Mouse (Mus musculus) olfactory bulb, adult 2 months (tissue): ENCODE data around the gene Hnf4a.

Experiments used
- CTCF ChIP-seq: fragments of 200-500 bp; IDR thresholded peaks from 2 replicates; pipeline ENCODE4 v1.5.1; 2012; ENCODE audit warnings: low read depth, mild to moderate bottlenecking, low read length, moderate library complexity; ENCODE audit not compliant: insufficient read depth
- POLR2A ChIP-seq: fragments of 200-500 bp; IDR thresholded peaks from 2 replicates; pipeline ENCODE4 v1.6.1; 2012; ENCODE audit warnings: mild to moderate bottlenecking, low read depth, low read length, moderate library complexity; ENCODE audit not compliant: insufficient read depth

DNA sequence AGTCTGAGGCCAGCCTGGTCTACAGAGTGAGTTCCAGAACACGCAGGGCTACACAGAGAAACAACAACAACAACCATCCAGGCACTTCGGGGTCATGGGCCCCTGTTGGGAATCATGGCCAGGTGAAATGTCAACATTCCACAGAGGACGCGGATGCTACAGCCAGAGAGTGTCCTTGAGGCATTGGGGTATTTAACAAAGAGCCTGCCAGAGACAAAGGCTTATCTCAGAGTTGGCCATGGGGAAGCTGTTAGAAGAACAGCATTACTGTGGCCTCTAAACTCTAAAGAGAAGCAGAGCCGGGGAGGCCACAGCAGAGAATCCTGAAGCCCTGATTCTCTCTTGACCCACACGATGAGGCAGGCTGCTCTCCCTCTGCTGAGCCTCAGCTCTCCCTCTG lies 37.7 kb upstream of the Hnf4a start:
- no peak for TF ChIP-seq CTCF
- TF ChIP-seq POLR2A = no peak
